Mouse (Mus musculus) ES-Bruce4 (cell line): Measurements from ENCODE around the gene Mmp2.

Source experiments
- CTCF ChIP-seq: IDR thresholded peaks from one replicate; pipeline ENCODE4 v1.8.1; 2011; ENCODE audit warnings: low read depth, low read length
- EP300 ChIP-seq: IDR thresholded peaks from 2 replicates; pipeline ENCODE4 v1.6.1; 2011; ENCODE audit warnings: low read depth, low read length; ENCODE audit not compliant: insufficient read depth
- POLR2A ChIP-seq: IDR thresholded peaks from one replicate; pipeline ENCODE4 v1.8.1; 2011; ENCODE audit warnings: low read length; ENCODE audit not compliant: insufficient read depth

GRCm38 (mm10) chr8:92838616-92839015 is 11.5 kb downstream of the Mmp2 start:
- no peak for TF ChIP-seq POLR2A
- no peak for TF ChIP-seq CTCF
- no peak for TF ChIP-seq EP300
